Mouse (Mus musculus): ENCODE results near the gene Adgrv1. TPM values are rescaled to one million over a fixed set of nuclear protein-coding genes. Genes with fewer than 3 reads are reported as not detected.

Adgrv1 gene
- polyA plus RNA-seq, 1 experiment = 11.3 TPM

- H3K27me3 ChIP-seq (ENCODE audit: control insufficient read depth, insufficient read depth, low read length, poor library complexity, severe bottlenecking) = no peaks in the 10 kb centered on the region
- TF ChIP-seq EP300 (IDR thresholded peaks at IDR 0.05; ENCODE audit: insufficient read depth, low read depth, low read length) (no peak), CTCF (IDR thresholded peaks at IDR 0.05; ENCODE audit: low read depth, low read length) (no peak), POLR2A (IDR thresholded peaks at IDR 0.05; ENCODE audit: insufficient read depth, low read length) (no peak)
Measured at GRCm38 (mm10) chr13:81646348-81646747, 13.4 kb upstream of the Adgrv1 start.

DNA sequence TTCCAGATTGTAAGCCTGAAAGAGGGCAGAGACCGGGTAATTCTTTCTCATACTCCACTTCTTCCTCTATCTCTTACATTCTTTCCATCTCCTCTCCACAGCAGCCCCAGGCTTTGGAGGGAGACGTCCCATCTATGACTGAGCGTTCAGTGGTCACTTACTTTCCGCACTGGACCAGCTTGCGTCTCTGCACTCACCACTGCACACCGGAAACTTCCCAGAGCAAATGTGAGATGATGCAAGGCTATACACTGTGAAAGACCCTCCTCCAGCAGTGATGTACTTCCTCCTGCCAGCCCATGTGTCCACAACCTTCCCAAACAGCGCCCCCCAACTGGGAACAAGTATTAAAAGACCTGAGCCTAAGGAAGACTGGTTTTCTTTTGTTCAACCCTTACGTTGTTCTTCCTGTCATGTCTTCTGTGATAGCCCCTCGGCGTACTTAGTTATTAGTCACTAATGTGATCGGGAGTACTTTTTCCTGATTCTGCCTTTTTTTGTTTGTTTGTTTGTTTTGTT lies 11.2 kb upstream of the Adgrv1 start:
- Histone ChIP-seq H3K9ac (ENCODE audit: low read depth, poor library complexity, severe bottlenecking) (peak overlapping the region; percentile 67; the same call in 1 of the 2 replicates), H3K27me3 (ENCODE audit: control insufficient read depth, insufficient read depth, low read length, poor library complexity, severe bottlenecking) (no peaks in the 10 kb centered on the region), H3K9me3 (replicated peaks; ENCODE audit: control insufficient read depth, insufficient read depth, low read length, poor library complexity, severe bottlenecking) (no peaks in the 10 kb centered on the region), H3K27ac (ENCODE audit: insufficient read depth, low read length) (peak overlapping the region; percentile 42; the same call in 1 of the 2 replicates), H3K4me1 (ENCODE audit: control insufficient read depth, insufficient read depth, low read length) (peaks cover 2% of the 10 kb centered on the region), H3K4me3 (ENCODE audit: low read depth, low read length) (peak overlapping the region; percentile 88), H3K36me3 (ENCODE audit: control insufficient read depth, insufficient read depth, low read length, poor library complexity, severe bottlenecking) (no peaks in the 10 kb centered on the region)
- TF ChIP-seq POLR2A (IDR thresholded peaks at IDR 0.05; ENCODE audit: insufficient read depth, low read length) (peak; percentile 97), CTCF (IDR thresholded peaks at IDR 0.05; ENCODE audit: low read depth, low read length) (peak; percentile 44), EP300 (IDR thresholded peaks at IDR 0.05; ENCODE audit: insufficient read depth, low read depth, low read length) (no peak)

More at GRCm38 (mm10) chr13:81646348-81646747, 13.4 kb upstream of the Adgrv1 start:
- H3K4me3 ChIP-seq (ENCODE audit: low read depth, low read length) = no peak overlapping the region
- no peaks in the 10 kb centered on the region for H3K4me1 ChIP-seq (ENCODE audit: control insufficient read depth, insufficient read depth, low read length)
- no peaks in the 10 kb centered on the region for H3K9me3 ChIP-seq (replicated peaks; ENCODE audit: control insufficient read depth, insufficient read depth, low read length, poor library complexity, severe bottlenecking)
- no peak overlapping the region for H3K27ac ChIP-seq (ENCODE audit: insufficient read depth, low read length)
- no peaks in the 10 kb centered on the region for H3K36me3 ChIP-seq (ENCODE audit: control insufficient read depth, insufficient read depth, low read length, poor library complexity, severe bottlenecking)
- H3K9ac ChIP-seq (ENCODE audit: low read depth, poor library complexity, severe bottlenecking) = no peak overlapping the region

- Histone ChIP-seq H3K4me3 (ENCODE audit: low read depth, low read length) (no peak overlapping the region), H3K27ac (ENCODE audit: insufficient read depth, low read length) (no peak overlapping the region)
- TF ChIP-seq EP300 (IDR thresholded peaks at IDR 0.05; ENCODE audit: insufficient read depth, low read depth, low read length) = no peak
Measured at GRCm38 (mm10) chr13:81642491-81643149, 9.7 kb upstream of the Adgrv1 start.

DNA sequence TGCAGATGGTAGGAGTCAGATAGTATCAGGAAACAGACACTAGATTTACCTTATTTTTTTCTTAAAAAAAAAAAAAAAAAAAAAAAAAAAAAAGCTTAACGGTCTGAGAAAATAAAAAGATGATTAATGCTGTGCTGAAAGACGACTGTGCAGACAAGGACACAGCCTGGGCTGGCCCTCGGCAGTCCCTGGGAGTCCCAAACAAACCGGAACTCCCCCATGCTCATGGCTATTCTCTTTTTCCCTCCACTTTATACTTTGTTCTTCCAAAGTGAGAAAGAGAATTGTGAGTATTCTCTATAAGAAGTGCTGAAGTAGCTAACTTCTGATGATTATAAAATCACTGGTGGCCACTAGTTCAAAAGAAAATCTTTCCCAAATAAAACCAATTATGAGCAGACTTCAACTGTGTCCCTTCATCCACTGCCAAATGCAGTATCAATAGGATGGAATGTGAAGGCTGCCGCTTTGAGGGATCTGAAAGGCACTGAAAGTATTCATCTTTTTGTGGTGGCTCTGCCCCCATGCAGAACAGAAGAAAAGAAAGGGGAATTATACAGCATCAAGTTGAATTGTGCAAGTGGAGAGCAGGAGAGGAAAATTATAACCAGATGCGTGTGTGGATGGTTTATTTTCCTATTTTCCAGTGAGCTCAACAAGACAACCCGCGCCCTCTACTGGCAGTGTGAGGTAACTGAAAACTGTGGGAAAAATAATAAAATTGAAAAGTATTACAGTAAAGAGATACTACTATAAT lies 8.5 kb upstream of the Adgrv1 start:
- H3K27me3 ChIP-seq (ENCODE audit: control insufficient read depth, insufficient read depth, low read length, poor library complexity, severe bottlenecking) = no peaks in the 10 kb centered on the region
- H3K4me1 ChIP-seq (ENCODE audit: control insufficient read depth, insufficient read depth, low read length) = peaks cover 2% of the 10 kb centered on the region
- H3K4me3 ChIP-seq (ENCODE audit: low read depth, low read length) = no peak overlapping the region
- TF ChIP-seq EP300 (IDR thresholded peaks at IDR 0.05; ENCODE audit: insufficient read depth, low read depth, low read length) = no peak
- no peak for TF ChIP-seq POLR2A (IDR thresholded peaks at IDR 0.05; ENCODE audit: insufficient read depth, low read length)
- TF ChIP-seq CTCF (IDR thresholded peaks at IDR 0.05; ENCODE audit: low read depth, low read length) = peak; percentile 20
- H3K36me3 ChIP-seq (ENCODE audit: control insufficient read depth, insufficient read depth, low read length, poor library complexity, severe bottlenecking) = peaks cover 2% of the 10 kb centered on the region; the same call in 1 of the 2 replicates
- no peaks in the 10 kb centered on the region for H3K9me3 ChIP-seq (replicated peaks; ENCODE audit: control insufficient read depth, insufficient read depth, low read length, poor library complexity, severe bottlenecking)
- H3K27ac ChIP-seq (ENCODE audit: insufficient read depth, low read length) = no peak overlapping the region; the same call in 1 of the 2 replicates
- 0 out of 2 replicates have a peak overlapping the region, but pooled peaks have one; percentile 39 for H3K9ac ChIP-seq (ENCODE audit: low read depth, poor library complexity, severe bottlenecking)

More at GRCm38 (mm10) chr13:81642491-81643149, 9.7 kb upstream of the Adgrv1 start:
- Histone ChIP-seq H3K4me1 (ENCODE audit: control insufficient read depth, insufficient read depth, low read length) (peaks cover 2% of the 10 kb centered on the region), H3K27me3 (ENCODE audit: control insufficient read depth, insufficient read depth, low read length, poor library complexity, severe bottlenecking) (no peaks in the 10 kb centered on the region), H3K36me3 (ENCODE audit: control insufficient read depth, insufficient read depth, low read length, poor library complexity, severe bottlenecking) (no peaks in the 10 kb centered on the region), H3K9ac (ENCODE audit: low read depth, poor library complexity, severe bottlenecking) (peak overlapping the region; percentile 53; the same call in 1 of the 2 replicates), H3K9me3 (replicated peaks; ENCODE audit: control insufficient read depth, insufficient read depth, low read length, poor library complexity, severe bottlenecking) (no peaks in the 10 kb centered on the region)

DNA sequence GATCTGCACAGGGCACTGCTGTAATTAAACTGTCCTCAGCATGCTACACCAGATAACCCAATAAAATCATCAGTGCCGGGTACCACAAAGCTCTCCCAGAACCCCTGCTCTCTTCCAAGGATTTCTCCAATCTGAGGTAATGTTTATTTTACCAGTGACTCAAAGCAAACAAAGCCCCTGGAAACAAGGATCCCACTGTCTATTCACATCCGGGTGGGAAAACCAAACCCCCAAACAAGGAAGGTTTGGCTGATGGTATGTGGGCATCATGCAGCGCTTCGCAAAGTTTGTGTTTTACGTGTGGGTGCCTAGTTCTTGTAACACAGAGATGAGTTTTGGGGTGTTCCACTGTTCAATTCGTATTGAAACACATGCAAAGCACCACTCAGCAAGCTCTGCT lies 7.9 kb upstream of the Adgrv1 start:
- Histone ChIP-seq H3K36me3 (ENCODE audit: control insufficient read depth, insufficient read depth, low read length, poor library complexity, severe bottlenecking) (peaks cover 2% of the 10 kb centered on the region; the same call in 1 of the 2 replicates), H3K27me3 (ENCODE audit: control insufficient read depth, insufficient read depth, low read length, poor library complexity, severe bottlenecking) (no peaks in the 10 kb centered on the region), H3K27ac (ENCODE audit: insufficient read depth, low read length) (no peak overlapping the region), H3K9ac (ENCODE audit: low read depth, poor library complexity, severe bottlenecking) (0 out of 2 replicates have a peak overlapping the region, but pooled peaks have one; percentile 39), H3K9me3 (replicated peaks; ENCODE audit: control insufficient read depth, insufficient read depth, low read length, poor library complexity, severe bottlenecking) (no peaks in the 10 kb centered on the region), H3K4me1 (ENCODE audit: control insufficient read depth, insufficient read depth, low read length) (peaks cover 2% of the 10 kb centered on the region), H3K4me3 (ENCODE audit: low read depth, low read length) (no peak overlapping the region)
- no peak for TF ChIP-seq POLR2A (IDR thresholded peaks at IDR 0.05; ENCODE audit: insufficient read depth, low read length)
- TF ChIP-seq EP300 (IDR thresholded peaks at IDR 0.05; ENCODE audit: insufficient read depth, low read depth, low read length) = no peak
- no peak for TF ChIP-seq CTCF (IDR thresholded peaks at IDR 0.05; ENCODE audit: low read depth, low read length)

Measured in ES-Bruce4 (cell line).